Mouse (Mus musculus) megakaryocyte, adult 5-6 weeks (primary cell): Measurements from ENCODE around the gene Ankrd39. TPM values are rescaled to one million over a fixed set of nuclear protein-coding genes. Genes with fewer than 3 reads are reported as not detected.

Experiments
- ATAC-seq: 2 replicates; pipeline ENCODE4 v1.8.0; 2016; ENCODE audit warnings: mild to moderate bottlenecking, inconsistent platforms; ENCODE audit not compliant: poor library complexity, severe bottlenecking
- total RNA-seq, 2 experiments: library from RNA; stranded (forward) in 1 of 2; stranded (reverse) in 1 of 2; fragments of 153-499, 151-499 nt in 1 of 2; fragments of 221-1000, 200-1000 nt in 1 of 2; gene quantifications; 2 replicates each; pipeline versions ENCODE4 v1.2.3 to v1.2.4; 2015 to 2017

The Ankrd39 gene
- total RNA-seq, 2 experiments from 2014 or later: 2.9 to 3.6 TPM

GRCm38 (mm10) chr1:36533546-36533945 lies 13.7 kb downstream of the Ankrd39 start:
- ATAC-seq: no peak

DNA sequence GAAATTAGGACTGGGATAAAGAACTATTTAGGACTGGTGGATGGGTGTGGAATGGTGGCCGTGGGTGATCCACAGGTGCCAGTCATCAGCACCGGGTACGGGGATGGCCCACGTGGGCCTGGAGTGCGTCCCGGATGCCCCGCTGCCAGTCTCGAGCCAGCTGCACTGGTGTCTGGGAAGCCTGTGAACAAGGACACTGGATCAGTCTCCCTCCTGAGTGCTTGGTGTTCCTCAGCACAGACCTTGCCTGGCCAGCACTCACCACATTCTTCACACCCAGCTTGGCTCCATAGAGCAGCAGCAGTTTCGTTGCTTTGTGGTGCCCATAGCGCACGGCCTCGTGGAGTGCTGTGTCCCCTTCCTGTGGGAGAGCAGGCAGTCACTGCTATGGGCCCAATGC lies 15.8 kb downstream of the Ankrd39 start:
- no peak for ATAC-seq

- no peak for ATAC-seq
Observed at GRCm38 (mm10) chr1:36530962-36531361, 16.3 kb downstream of the Ankrd39 start.

DNA sequence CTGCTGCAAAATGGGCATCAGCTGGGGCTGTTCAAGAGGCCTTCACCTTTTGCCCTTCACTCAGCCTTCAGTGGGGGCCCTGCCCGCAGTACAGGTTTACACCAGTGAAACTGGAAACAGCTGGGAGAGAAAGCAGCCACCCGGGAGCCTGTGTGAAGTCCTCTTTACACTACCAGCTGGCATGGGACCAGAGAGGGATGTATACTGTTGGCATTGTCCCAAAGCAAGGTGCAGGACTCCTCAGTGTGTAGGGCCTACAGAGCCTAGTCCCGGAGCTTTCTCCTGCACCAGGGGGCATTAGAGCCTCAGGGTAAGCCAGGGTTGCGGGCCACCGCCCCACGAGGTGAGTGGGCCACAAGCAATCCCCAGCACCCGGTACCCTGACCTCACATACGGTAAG lies 16.8 kb downstream of the Ankrd39 start:
- no peak for ATAC-seq

GRCm38 (mm10) chr1:36529875-36530274 lies 17.4 kb downstream of the Ankrd39 start:
- ATAC-seq: no peak

DNA sequence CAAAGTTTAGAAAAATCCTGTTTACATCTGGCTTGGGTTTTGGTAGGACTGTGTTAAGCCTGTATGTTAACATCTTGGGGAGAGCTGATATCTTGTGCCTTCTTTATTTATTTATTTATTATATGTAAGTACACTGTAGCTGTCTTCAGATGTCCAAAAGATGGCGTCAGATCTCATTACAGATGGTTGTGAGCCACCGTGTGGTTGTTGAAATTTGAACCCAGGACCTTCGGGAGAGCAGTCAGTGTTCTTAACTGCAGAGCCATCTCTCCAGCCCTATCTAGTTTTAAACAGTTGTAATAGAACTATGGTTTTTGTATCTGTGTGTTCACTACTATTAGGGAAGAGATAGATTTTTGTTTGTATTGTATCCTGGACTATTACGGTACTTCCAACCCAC lies 18.0 kb downstream of the Ankrd39 start:
- no peak for ATAC-seq

- no peak for ATAC-seq
Observed at GRCm38 (mm10) chr1:36528351-36528750, 18.9 kb downstream of the Ankrd39 start.

- ATAC-seq: no peak
Observed at GRCm38 (mm10) chr1:36526903-36527302, 20.3 kb downstream of the Ankrd39 start.

- ATAC-seq: no peak
Observed at GRCm38 (mm10) chr1:36525774-36526173, 21.5 kb downstream of the Ankrd39 start.

GRCm38 (mm10) chr1:36524058-36524457 lies 23.2 kb downstream of the Ankrd39 start:
- ATAC-seq: no peak

GRCm38 (mm10) chr1:36523332-36524013 lies 23.8 kb downstream of the Ankrd39 start:
- no peak for ATAC-seq

DNA sequence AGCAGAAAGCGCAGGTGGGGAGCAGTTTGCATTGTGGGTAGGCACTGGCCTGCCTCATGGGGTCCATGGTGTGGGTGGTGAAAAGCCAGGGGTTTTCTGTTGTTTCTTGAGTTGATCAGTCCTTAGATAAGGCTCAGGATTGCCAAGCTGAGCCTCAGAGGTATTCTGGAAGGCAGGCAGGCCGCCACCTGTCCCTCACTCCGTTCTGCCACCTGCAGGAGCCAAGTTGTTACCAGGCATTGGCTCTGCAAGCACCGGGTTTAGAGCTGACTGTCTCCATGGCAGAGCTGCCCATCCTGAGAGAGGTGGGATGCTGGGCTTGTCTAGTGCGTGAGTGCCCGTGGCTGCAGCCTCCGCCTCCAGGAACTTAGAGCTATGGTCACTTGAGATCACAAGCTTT lies 25.0 kb downstream of the Ankrd39 start:
- ATAC-seq: no peak

DNA sequence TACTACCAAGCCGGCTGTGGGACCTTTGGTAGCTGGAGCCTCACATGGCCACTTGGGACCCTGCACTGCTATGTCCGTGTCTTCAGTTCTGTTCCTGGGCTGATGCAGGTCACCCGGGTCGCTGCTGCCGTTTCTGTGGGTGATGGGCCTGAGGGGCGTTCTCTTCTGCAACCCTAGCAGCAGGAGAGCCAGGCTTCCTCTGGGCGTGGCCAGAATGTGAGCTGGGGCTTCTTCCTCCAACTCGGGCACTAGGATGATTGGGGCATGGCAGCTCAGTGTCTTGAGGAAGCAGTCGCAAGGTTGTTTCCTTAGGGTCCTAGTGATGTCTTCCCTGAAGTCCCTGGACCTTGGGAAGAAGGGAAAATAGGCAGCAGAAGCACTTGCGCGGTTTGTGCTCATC lies 27.6 kb downstream of the Ankrd39 start:
- ATAC-seq: no peak

- no peak for ATAC-seq
Observed at GRCm38 (mm10) chr1:36518259-36518658, 29.0 kb downstream of the Ankrd39 start.

DNA sequence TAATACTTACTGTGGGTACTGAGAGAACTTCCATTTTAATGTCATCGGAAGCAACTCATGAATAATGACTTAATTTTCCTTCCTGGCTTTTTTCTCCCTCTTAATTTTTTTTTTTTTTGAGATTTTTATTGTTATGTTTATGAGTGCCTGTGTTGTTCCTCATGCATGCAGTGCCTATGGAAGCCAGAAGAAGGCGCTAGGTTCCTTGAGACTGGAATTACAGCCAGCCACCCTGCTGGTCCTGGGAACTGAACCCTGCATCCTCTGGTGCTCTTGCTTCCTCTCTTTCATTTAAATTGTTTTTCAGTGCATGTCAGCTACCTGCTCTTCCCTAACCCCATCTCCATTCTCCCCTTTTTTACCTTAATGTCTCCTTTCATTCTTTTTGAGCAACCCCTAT lies 33.5 kb downstream of the Ankrd39 start:
- no peak for ATAC-seq

GRCm38 (mm10) chr1:36513310-36513709 lies 33.9 kb downstream of the Ankrd39 start:
- no peak for ATAC-seq

DNA sequence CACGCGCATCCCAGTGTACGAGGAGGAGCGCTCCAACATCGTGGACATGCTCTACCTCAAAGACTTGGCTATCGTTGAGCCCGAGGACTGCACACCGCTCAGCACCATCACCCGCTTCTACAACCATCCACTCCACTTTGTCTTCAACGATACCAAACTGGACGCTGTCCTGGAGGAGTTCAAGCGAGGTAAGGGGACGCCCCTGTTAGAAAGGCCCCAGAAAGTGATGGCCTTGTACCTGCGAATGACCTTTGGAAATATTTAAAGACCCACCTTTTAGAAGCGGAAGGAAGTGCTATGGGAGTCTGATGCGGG lies 34.3 kb downstream of the Ankrd39 start:
- no peak for ATAC-seq

- ATAC-seq: peak; percentile 6; the same call in 1 of the 2 replicates
Observed at GRCm38 (mm10) chr1:36512089-36512965, 34.9 kb downstream of the Ankrd39 start.

- ATAC-seq: peak; percentile 89
Observed at GRCm38 (mm10) chr1:36511289-36512021, 35.8 kb downstream of the Ankrd39 start, which contains the start of gene Cnnm3. Cnnm3 (plus strand) TSS chr1:36511867.

DNA sequence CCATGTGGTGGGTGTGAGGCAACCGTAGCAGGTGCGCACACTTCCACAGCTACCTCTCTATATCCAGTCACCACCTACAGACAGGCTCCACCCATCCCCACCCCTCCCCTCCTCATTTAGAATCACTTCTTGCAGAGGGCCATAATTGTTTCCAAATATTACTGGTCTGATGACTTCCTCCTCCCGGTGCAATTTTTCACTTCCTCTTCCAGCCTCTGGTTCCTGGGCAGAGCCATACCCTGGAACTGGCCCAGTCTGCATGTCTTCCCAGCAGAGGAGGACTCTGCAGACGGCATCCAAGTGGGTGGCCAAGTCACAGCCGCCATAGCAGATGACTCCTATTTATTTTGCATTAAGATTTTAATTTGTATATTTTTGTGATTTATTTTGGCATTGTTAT lies 39.0 kb downstream of the Ankrd39 start:
- ATAC-seq: peak; percentile 67

DNA sequence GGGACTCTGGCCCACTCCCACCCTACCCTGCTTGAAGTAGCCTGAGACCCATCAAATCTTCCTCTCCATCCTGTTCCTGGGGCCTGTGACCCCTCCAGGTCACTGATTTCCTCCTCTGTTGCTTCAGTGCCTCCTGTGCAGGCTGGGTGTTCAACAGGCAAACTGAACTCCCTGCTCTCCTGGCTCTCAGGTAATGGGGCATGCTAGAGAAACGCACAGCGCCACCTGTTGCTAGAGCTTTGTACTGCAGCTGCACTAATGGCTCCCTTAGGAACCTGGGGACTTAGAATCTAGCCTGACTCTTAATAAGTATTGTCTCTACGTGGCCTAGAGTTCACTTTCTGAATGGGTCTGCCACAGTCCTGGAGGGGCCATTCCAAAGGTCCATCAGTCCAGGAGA lies 46.0 kb downstream of the Ankrd39 start:
- ATAC-seq: peak; percentile 84

- no peak for ATAC-seq
Observed at GRCm38 (mm10) chr1:36497312-36497711, 49.9 kb downstream of the Ankrd39 start.
